In genomic region chr17:74780627-74781026, GRCm38 (mm10) we compare ENCODE assay signal across 20 mouse cellular contexts.
"Had no signal": no experiment of that assay in that cellular context is flagged by ENCODE, and none has a peak within 500 bp of the region (broad histone marks: within the 10 kb centered on the region; RNA-seq: fewer than 3 reads in every experiment).

No protein-coding gene starts in this region.

- ATAC-seq: intestine, embryonic 15.5 days had no signal

- DNase-seq: kidney, adult 2 months; kidney, postnatal 14 days; layer of hippocampus, adult 9-11 months; liver, embryonic 13.5 days; lung, adult 2 months; lung, postnatal 14 days; lung, postnatal 4 days; midbrain, embryonic 14.5 days; right cerebral cortex, adult 18-20 months; right cerebral cortex, postnatal 14 days; right cerebral cortex, postnatal 4 days; thymus, adult 2 months; thymus, postnatal 14 days; thymus, postnatal 4 days had no signal

- H3K4me1 ChIP-seq: intestine, embryonic 15.5 days; liver, embryonic 13.5 days; neural tube, embryonic 12.5 days; neural tube, embryonic 15.5 days had no signal

- H3K27ac ChIP-seq: intestine, embryonic 15.5 days; layer of hippocampus, adult 2 months; liver, embryonic 13.5 days; neural tube, embryonic 12.5 days; neural tube, embryonic 15.5 days; stomach, postnatal 0 days had no signal

- H3K9ac ChIP-seq: intestine, embryonic 15.5 days; liver, embryonic 13.5 days; neural tube, embryonic 12.5 days; neural tube, embryonic 15.5 days had no signal

- H3K36me3 ChIP-seq: intestine, embryonic 15.5 days; neural tube, embryonic 12.5 days; neural tube, embryonic 15.5 days had no signal

- H3K4me3 ChIP-seq: intestine, embryonic 15.5 days; layer of hippocampus, adult 2 months; liver, embryonic 13.5 days; neural tube, embryonic 12.5 days; neural tube, embryonic 15.5 days had no signal

- H3K4me2 ChIP-seq: intestine, embryonic 15.5 days; liver, embryonic 13.5 days; midbrain, embryonic 11.5 days; neural tube, embryonic 12.5 days; neural tube, embryonic 15.5 days had no signal

- H3K27me3 ChIP-seq: intestine, embryonic 15.5 days; liver, embryonic 13.5 days; neural tube, embryonic 12.5 days; neural tube, embryonic 15.5 days had no signal

- H3K9me3 ChIP-seq: intestine, embryonic 15.5 days; liver, embryonic 13.5 days; neural tube, embryonic 12.5 days; neural tube, embryonic 15.5 days had no signal
